Mouse (Mus musculus) layer of hippocampus, postnatal 36 days (tissue): Measurements from ENCODE around the gene Pla2g7. TPM values are rescaled to one million over a fixed set of nuclear protein-coding genes. Genes with fewer than 3 reads are reported as not detected.
A peak's percentile ranks its signal among the peaks of the same experiment; 100 is the strongest.
"Not testable (repeated sequence)": the region's sequence is repeated elsewhere in the genome, so short reads cannot be mapped to it uniquely, and the experiment has no call there.

Experiments
- DNase-seq, 2 experiments: peaks; one replicate each; pipeline ENCODE4 v3.0.0; 2022
- total RNA-seq, 2 experiments: library from RNA; stranded (reverse); gene quantifications; 2 replicates each; pipeline ENCODE4 v1.2.3; 2021

Gene Pla2g7
- total RNA-seq: 100 to 1,000 TPM; 108 to 125 TPM

DNA sequence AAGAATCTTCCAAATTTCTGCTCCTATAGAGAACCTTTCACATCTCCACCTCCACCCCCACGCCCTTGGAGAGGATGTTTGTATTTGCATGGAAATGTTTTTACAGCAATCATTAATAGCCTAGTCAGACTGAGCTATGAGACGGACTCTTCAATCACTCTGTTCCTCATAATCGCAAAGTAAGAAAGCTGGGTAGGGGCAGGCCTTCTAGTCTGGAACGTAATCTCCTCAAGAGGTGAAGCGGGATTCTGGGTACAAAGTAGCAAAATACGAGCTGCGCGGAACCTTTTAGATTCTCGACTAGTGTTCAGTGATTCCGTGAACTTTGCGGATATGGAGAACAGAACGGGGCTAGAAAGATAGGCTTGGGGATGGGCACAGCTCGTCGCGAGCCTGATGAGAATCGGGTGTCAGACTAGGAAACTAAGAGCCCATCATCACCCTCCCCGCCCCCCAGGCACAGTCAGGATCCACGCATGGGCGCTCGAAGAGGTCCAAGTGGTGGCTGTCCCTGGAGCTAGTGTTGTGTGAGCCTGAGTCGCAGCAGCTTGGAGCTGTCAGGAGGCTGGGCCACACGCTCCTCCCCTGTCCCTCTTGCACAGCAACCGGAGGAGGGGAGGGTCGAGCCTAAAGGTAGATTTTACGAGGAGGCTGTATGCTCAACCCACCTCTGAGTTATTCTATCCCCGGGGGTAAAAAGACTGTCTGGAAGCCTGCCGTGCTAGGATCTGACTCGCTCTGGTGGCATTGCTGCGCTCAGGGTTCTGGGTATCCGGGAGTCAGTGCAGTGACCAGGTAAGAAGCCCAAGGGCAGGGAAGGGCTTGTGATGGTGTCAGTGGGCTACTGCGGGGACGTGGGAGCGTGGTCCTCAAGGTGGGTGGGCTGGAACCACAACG lies at the start of gene Pla2g7:
TSS of gene Pla2g7 (plus strand) at position 107 of the 897 bp plus-strand sequence.
- peak; percentile 58 to 65 for DNase-seq

DNA sequence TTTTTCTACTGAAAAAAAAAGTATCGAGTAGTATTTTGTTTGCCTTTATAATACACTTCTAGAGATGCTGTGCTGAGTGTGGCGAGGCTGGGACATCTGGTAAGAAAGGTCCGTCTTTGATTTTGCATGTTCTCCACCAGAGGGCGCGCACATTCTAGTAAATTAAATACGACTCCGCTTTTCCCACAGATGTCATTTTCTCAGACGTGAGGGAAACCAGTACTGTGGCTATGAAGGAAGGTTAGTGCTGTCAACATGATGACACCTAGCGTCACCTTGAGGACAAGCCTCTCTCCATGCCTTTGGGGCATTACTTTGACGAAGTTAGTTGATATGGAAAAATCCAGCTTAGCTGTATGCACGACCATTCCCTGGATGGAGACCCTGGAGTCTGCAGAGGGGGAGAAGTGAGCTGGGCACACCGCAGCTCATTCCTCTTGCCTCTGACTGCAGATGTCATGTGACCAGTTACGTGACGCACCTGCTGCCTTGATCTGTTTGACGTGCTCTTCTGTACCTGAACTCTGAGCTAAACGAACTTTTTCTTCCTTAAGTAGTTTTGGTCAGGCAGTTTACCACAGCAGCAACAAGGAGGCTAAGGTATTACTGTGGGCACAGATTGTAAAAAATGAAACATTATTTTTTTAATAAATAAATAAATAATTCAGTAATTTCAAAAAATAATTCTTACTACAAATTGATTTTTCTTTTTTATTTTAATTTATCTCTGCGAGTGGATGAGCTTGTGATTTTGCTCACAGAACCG lies 49.1 kb upstream of the Pla2g7 start:
- DNase-seq: peak; percentile 44 to 48

DNA sequence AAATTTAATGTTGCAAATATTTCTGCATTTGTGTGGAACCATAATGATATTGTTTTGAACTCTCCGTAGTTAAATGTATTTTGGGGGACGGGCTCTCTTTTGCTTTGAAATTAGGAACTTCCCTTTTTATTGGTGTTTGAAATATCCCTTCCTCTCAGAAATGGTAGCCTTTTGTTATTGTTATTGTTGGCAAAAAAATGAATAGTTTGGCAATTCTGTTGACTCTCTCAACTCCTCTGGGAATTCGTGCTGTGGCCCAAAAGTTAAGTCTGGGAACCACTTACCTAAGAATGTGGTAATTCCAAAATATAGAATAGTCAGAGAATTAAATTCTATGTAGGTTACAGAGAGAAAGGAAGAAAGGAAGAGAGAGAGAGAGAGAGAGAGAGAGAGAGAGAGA lies 47.7 kb upstream of the Pla2g7 start:
- DNase-seq: no peak

DNA sequence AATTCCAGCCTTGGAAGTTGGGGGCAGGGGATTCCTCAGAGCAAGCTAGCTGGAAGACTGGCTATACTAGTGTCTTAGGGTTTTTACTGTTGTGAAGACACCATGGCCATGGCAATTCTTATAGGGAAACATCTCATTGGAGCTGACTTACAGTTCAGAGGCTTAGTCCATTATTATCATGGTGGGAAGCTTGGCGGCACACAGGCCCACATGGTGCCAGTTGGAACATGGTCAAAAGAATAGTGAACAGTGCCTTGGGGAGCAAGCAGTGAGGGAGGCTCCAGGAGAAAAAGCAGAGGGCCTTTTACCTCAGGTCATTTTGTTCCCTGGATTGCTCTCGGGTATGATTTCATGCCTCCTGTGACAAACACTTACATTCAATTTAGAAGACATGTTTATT lies 37.4 kb upstream of the Pla2g7 start:
- peak; percentile 1 to 5 for DNase-seq

DNA sequence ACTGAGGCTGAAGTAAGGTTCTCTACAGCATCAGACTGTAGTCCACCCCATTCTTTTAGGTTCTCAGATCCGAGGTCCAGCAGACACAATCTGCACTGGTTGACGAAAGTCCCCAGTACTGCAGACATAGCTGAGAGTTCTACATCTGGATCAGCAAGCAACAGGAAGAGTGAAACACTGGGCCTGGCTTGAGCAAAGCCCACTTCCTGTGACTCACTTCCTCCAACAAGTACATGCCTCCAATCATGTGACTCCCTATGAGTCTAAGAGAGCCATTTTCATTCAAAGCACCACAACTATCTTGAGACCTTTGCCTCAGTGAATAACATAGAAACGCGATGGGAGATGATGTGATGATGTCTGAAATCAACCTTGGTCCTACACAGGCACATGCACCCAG lies 36.7 kb upstream of the Pla2g7 start:
- no peak for DNase-seq

DNA sequence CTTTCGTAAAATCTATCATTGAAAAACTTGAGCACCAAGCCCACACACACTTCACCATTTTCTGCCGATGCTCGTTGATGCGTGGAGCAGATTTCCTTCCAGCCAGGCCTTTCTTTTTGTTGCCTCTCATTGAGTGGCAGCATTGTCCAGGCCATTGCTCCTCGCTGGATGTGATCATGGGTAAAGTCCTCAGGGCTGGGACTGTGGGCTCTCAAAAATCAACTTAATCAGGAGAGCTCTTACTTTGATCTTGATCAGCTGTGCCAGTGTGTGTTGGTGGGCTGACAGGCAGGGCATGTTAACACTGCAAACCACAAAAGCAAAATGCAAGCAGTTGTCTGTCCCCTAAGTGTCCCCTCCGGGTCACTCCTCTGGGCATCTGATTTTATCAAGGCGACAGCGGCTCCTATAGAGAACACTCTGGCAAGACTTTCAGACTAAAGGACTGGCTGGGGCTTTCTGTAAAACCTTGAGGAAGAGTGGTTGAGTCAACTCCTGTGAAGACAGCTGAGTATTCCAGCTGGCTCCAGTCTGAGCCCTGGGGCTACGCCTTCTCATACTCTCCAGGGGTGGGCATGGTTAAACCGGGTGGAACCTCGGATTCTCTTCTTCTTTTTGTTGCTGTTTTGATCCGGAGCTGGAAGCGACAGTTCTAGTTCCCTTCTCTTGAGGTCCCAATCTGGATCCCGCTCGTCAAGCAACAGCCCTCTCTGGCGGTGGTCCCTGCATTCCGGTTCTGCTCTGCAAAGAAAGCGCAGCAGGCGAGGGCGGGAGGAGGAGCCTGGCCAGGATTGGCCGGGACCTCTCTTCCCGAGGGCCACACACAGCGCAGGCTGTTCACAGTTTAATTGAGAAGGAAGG lies 33.3 kb upstream of the Pla2g7 start:
- peak; percentile 17 to 28 for DNase-seq

DNA sequence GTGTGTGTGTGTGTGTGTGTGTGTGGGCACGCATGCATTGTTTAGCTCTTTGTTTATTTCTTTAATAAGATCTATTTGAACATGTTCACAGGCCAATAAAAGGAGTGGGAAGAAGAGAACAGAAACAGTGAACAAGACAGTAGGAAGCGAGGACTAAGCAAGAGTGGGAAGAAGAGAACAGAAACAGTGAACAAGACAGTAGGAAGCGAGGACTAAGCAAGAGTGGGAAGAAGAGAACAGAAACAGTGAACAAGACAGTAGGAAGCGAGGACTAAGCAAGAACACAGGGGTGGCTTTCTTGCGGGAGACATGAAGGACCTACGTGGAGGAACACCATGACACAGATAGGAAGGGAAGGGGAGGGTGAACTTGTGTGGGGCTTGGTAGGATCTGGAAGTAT lies 31.1 kb upstream of the Pla2g7 start:
- not testable (repeated sequence) for DNase-seq

DNA sequence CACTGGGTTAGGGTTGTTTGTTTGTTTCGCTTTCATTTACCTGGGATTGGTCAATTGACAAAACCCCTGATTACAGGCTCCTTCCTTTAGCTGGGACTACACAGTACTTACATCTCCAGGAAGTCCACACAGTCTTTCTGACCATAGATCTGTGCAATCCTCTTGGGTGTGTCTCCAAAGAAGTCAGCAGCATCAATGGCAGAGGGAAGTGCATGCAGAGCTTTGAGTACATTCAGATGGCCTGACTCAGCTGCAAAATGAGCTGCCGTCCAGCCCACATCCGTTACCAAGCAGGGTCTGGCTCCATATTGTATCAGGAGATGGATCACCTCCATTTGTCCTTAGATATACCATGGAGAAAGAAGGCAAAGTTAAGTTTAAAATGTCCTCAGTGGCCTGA lies 29.1 kb upstream of the Pla2g7 start:
- DNase-seq: no peak

DNA sequence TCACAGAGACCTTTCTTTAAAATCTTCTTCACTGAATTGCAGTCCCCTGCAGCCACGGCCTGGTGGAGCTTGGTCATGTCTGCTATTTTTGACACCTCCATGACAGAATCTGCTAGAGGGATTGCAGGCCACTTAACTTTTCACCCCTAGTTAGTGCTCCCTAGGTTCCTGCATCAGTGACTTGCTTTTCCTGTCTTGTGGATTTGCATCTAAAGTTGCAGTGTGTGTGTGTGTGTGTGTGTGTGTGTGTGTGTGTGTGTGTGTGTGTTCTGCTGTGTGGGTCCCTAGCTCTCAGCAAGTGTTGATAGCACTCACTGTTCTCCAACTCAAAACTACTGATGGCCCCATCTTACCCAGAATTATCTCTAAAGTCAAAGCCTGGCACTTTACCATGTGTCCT lies 24.4 kb upstream of the Pla2g7 start, which contains the start of gene Ankrd66:
TSS of gene Ankrd66 (minus strand) at position 101 of the 400 bp plus-strand sequence.
- DNase-seq: no peak

DNA sequence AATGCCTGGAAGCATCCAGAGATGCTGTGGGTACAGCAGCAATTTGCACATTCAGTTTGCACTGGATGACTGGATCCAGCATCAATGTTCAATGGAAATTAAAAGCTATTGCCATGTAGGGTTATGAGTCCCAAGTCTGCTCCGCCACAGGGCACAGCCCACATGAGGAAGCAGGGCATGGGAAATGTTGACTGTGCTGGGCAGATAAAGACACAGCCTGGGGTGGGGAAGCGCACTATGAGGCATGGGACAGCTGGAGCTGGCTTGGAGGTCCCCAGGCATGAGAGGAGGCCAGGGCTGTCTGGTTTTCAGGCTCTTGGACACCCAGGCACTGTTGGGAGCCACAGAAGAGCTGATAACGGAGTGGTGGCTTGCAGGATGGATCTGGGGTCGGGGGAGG lies 23.9 kb upstream of the Pla2g7 start:
- DNase-seq: no peak

DNA sequence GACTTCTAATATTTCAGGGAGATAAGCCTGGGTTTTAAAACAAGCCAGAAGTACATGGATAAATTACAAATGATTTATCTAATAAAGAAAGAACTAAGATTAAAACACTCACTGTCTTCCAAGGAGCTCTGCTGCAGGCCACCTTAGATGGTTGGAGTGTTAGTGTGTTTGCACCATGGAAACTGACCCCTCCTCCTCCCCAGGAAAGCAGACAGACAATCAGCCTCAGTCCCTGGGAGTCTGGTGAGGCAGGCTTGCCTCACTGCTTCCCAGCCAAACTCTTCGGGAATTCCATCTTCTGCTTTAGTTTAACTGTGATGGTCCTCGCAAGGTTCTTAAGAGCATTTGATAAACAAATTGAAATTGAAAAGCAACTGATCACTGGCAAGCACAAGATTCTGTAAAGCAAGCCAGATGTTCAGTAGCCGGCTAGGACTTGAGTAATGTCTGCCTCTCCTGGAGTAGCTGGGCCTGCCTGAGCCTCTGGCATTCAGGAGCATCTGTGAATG lies 16.7 kb upstream of the Pla2g7 start:
- no peak for DNase-seq

DNA sequence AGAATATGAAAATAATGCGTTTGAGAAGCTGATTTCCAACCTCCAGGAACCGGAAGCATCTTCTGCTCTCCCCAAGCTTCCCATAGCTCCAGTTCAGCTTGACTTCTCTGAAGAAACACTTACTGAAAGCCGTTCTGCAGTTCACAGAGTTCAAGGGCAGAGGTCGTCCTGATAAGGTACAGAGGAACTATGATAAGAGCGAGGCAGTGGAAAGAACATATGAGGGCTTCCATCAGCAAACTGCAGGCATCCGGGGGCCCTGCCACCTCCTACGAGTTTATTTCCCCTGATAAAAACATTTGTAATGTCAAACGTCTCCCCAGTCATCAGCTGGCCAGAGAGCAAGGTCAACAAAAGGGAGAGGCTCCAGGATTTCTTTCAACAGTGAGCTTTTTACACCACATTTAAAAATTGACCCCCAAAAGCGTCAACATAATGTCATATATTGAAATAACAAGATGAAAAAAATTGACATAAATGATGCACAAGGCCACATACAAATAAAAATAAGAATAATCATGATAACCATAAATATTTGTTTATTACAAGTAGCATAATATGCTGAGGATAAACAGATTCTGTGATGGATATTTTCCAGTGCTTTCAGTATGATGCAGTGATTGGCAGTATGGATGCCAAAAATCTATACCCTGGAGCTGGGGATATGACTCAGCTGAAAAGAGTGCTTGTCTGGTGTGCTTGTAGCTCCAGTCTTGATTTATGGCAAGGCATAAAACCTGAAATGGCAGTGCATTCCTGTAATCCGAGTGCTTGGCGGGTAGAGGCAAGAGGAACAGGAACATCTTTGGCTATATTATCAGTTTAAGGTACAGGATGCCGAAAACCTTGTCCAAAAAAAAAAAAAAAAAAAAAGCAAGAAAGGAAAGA lies 13.1 kb upstream of the Pla2g7 start:
- no peak for DNase-seq

DNA sequence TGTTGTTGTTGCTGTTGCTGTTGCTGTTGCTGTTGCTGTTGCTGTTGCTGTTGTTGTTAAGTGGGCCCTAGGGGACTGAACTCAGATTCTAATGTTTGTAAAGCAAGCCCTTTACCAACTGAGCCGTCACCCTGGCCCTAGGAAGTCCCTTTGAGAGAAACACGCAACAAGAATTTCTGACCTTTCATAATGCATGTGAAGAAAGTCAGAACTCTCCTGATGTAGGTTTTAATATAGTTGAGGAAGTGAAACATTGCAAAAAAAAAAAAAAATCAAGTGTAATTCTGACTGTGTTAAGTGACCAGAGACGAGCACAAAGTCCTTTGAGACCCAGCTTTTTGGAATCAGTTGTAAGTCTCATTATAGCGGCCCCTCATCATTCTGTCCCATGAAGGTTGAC lies 10.8 kb upstream of the Pla2g7 start:
- no peak for DNase-seq

DNA sequence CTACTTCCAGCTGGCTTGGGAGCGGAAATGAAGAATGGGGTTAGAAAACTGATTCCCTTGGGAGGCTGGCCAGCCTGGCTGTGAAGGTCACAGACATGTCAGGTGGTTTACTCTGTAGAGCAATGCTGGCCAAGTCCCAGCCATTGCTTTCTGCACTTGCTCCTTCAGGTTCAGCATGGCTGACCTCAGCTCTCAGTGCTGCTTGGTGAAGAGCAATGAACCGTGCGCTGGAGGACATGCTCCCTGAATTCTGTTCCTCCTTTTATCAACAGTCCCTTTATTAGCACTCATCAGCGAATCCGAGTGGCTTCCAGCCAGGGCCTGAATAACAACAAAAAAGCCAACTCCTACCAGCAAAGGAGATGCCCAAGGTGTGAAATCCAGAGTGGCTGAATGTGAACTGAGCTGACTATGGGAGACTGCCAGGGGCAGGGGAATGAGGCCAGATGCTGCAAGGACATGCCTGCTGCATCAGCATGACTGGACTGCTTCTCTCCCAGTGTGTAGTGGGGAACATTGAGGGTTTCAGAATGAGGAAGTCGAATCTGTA lies 10.3 kb upstream of the Pla2g7 start:
- peak; percentile 45 to 60 for DNase-seq

DNA sequence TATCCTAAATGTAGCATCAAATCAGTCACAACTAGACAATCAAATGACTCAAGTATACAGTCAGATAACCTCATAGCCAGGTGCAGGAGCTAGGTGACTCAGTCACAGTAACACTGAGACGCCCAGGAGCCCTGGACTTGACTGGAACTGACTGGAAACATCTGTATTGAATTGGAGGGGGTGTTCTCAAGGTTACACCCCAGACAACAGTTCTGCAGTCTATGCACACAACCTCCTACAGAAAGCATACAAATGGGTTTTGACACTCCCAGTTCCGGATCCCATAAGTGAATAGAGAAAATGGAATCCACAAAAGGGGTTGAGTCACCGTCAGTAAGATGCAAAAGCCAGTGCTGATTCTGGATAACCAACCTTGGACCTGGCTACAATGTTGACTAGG lies 9.2 kb upstream of the Pla2g7 start:
- no peak for DNase-seq

DNA sequence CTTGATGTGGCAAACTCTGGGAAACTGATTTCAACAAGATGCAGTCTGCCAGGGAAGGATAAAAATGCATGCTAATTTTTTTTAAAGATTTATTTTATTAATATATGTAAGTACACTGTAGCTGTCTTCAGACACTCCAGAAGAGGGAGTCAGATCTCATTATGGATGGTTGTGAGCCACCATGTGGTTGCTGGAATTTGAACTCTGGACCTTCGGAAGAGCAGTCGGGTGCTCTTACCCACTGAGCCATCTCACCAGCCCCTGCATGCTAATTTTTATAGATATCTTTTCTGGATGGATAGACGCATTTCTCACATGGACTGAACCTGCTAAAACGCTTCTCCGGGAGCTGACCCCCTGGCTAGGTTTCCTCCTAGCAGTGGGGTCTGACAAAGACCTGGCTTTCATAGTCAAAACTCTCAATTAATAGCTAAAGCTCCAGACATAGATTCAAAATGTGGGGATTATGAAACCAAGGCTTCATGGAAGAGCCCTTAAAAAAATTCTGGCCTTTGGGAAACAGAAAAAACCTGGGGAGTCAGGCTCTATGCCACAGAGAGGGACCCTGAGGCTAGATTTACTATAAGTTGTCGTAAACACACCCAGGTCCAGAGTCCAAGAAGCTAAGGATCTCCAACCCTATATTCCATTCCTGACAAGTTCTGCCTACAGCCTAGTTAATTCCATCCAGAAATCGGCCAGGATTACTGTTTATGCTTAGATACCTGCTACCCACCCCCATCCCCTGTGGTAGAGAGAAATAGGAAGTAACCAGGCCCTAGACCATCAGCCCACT lies 4.5 kb upstream of the Pla2g7 start:
- DNase-seq: no peak

DNA sequence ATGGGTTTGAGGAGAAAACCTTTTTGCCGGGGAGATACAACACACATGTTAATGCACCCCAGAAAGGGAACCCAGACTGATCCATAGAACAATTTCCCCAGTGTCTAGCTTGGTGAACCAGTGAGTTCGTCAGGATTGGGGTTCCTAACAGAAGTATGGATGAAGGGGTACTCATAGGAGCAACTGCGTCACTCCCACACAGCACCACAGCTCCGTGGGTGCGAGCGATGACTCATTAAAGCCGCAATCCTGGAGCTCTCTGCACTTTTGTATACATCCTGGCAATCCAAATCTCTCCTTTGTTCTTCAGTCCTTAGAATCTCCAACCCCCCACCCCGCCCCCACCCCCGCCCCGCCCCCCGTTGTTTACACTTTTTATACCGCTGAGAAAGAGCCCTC lies 306 bp upstream of the Pla2g7 start:
- DNase-seq: peak in 1 of 2 experiments; percentile 10

DNA sequence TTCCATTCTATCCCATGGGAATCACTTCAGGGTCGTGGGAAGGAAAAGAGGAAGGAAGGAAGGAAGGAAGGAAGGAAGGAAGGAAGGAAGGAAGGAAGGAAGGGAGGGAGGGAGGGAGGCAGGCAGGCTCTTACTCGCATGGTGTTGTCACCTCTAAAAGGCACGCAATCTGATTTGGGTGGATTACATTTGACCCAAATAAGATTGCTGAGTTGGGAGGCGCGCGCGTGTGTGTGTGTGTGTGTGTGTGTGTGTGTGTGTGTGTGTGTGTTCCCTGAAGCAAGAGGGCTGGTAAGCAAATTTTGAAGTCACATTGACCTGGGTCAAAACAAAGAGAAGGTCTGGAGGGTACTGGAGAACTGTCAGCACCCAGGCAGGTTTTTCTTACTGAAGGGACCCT lies 1.4 kb downstream of the Pla2g7 start:
- DNase-seq: no peak

DNA sequence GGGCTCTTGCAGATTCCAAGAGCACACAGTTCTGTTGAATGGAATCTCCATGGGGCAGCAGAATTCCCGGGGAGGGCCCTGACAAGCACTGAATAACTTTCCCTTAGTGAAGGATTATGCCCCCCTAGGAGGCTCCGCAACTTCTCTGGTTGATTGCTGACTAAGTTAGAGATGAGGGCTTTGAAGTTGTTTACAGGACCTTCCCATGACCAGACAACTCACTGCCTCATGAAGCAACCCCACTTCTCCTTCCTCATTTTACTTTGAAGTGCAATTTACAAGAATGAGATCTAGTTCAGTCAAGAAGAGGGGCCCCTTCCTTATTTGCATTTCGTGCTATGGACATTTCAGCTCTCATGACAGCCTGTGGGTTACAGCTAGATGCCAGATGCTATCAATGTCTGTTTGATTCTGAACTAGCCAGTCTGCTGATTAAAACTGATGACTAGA lies 5.8 kb downstream of the Pla2g7 start:
- DNase-seq: no peak

DNA sequence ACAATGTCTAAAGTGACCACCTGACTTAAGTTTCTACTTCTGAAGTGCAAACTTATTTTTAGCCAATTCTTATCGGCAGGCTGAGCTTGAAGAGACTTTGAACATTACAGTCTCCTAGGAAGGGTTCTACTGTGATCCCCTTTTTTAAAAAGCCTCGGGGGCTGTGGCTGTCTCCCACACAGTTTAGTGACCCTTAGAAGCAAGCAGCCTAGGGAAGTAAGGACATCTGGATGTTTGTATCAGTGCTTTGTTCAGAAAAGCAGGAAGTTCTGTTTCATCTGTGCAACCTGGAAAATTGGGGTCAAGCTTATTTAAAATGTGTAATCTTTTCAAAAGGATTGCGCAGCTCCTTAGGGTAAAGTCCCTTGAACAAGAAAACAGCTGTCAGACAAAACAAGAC lies 12.6 kb downstream of the Pla2g7 start:
- no peak for DNase-seq
